Mouse (Mus musculus) cerebellum, postnatal 36 days (tissue): ENCODE data around the gene Dpysl5.

Experiments
- DNase-seq, 2 experiments: peaks; one replicate each; pipeline ENCODE4 v3.0.0; 2021 to 2022; ENCODE audit warnings: mixed read lengths in 2 of 2

Gene Dpysl5

DNA sequence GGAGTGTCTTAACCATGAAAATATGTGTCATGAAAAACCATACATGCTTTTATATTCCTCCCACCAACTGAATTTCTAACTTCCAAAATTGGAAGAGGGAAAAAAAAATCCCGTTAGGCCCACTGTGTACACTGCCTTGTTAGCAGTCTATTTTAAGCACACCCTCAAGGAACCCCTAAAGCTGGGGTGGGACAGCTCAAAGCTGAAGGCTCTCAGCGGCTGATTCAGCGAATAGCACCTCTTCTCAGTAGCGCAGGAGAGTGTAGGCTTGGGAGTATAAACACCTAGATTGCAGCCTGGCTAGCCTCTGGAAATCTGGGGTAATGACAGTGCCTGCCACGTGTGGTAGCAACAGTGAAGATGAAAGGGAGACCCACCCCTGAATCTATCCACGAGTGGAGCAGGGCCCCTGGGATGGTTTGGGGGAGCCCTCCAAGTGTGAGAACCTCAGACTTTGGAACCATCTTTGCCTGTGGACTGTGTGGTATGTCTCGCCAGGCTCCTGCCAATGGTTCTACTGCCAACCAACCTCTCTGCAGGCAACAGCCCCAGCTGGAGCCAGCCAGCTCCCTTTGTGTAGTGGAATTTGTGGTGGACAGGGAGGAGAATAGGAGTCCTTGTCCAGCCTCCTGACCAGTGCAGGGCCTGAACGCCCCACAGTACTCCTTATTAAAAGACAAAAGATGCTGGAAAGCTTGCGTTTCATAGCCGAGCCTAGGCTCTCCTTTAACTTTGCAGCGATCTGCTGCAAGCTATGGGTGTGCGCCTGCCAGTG, 54.4 kb downstream of the Dpysl5 start:
- DNase-seq = no peak

DNA sequence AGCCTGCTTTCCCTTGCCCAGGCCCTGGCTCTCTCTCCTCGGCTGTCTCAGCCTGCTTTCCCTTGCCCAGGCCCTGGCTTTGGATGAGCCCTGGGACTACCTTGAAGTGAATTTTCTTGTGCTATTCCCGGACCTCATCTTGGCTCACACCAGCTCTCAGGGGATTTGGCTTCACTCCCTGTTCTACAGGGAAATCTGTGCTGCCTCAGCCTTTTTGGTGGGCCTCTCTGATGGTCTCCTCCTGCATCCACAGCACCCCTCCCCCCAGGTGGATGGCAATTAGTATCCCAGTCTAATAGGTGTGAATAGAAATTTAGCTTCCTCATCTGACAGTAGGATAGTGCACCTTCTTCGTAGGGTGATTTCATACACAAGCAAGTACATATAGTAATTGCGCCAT, 56.7 kb downstream of the Dpysl5 start:
- DNase-seq = no peak

DNA sequence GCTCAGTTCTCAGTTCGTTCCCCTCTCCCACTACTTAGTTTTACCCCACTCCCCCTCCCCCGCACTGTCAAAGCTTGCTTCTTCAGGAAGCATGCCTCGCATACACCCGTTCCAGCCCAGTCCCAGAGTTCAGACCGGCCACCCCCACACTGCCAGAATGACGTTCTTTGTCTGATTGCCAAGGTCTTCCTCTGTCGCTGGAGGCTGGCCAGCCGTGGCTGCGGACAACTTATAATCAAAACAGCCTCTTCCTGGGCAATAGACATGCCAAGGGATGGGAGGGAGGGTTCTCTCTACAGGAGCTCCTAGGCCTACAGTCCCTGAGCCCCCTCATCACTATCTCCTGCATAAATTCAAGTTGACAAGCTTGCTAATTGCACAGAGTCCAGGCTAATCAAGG, 57.2 kb downstream of the Dpysl5 start:
- DNase-seq = peak; percentile 25 to 33

DNA sequence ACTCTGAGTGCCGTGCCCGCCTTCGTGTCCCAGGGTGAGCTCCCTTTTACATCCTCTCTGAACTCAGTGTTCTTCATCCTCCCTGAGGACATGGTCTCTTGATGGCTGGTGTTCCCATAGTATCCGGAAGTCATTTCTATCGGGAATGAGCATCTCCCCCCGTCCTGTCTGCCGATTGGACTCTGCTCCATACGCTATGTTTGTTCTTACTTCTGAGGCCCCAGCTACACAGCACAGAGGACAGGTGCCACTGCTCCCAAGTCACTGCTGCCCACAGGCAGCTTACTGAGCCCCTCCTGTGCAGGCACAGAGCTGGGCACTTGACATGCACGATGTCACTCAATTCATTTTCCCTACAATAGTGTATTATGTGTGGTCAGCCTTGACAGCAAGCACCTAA, 57.7 kb downstream of the Dpysl5 start:
- no peak for DNase-seq

DNA sequence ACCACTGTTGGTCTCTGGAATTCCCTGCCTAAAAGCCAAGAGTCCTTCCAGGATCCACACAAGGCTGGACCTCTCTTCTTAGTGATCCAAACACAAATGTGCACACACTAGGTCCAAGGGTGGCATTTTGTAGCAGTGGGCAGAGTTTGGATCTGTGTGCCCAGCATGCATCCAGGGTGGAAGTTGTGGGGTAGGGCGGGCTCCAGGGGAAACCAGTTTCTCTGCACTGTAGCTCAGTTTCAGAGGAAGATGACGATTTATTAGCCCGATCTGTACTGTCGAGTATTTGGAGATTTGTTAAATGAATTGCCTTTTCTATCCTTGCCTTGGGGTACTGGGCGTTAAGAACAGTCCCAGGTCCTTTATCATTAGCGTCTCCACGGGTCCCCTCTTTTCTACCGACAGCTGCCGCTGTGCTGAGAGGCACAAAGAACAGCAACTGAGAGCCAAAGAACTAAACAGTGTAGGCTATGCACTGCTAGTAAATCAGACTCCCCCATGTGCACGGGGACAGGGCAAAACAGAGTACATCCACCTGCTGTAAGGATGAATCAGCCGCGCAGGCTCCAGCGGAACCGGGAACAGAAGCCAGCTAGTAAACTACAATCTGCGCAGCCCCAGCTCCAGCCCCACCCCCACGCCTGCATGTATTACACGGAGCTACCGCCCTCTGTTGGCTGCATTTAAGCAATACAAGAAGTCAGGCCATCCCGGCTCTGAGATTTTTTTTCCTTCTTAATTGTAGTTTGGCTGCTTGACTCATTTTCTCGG, 63.4 kb downstream of the Dpysl5 start:
- peak; percentile 95 to 96 for DNase-seq

DNA sequence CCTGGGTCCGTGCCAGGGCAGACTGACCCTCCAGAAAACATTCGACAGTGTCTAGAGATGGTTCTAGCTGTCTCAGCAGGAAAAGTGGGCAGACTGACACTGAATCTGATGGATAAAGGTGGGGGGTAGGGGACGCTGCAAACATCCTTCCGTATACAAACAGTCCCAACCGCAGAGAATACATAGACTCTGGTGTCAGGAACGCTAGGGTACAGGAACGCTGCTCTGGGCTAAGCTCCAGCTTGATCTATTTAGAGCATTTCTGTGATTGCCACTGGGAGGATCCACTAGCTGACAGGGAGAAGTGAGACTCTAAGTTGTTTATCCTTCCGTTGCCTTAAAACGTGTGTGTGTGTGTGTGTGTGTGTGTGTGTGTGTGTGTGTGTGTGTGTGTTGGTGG, 69.3 kb downstream of the Dpysl5 start:
- DNase-seq = no peak

DNA sequence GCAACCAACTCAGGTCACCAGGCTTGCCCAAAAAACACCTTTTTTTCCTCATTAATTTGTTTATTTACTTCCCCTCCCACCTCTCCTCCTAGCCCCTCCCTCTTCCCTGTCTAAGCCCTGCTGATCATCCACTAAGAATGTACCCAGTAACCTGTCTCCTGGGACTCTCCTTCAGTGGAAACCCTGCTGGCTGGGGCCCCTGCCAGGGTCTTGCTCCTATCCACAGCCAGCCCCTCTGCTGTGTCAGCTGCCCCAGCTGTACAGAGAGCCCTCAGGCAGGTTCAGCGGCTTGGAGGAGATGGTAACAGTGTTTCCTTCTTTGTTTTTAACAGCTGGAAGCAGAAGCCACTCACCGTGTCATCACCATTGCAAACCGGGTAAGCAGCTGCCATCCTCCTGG, 69.8 kb downstream of the Dpysl5 start:
- DNase-seq = no peak

DNA sequence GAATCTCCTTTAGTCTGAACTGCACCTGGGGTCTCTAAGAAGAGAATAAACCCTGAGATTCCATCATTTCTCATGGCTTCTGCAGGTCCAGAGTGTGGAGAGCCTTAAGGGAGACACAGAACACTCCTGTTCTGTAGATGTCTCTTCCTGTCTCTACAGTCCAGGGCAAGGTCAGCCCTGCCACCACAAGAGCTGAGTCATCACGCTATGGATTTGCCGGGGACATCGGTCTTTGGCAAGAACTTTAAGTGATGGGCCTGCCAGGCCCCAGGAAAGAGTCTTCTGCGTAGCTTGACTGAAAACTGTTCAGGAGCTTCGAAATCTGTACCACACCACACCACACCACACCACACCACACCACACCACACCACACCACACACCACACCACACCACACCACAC, 76.0 kb downstream of the Dpysl5 start:
- no peak for DNase-seq

DNA sequence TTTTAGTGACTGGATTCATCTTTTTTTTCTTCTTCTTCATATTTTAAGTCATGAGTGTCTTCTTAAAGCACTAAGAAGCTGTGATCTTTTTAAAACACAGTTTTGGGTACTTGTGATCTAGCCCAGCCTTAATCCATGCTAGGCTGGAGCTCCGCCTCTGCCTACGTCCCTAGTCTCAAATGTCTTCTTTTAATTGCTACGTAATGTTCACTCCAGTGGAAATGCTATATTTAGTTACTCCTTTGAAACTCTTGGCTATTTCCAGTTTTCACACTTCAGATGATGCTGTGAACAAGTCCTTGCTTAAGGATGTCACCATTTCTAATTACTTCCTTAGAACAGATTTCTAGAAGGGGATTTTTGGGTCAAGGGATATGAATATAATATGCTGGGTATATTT, 78.7 kb downstream of the Dpysl5 start:
- no peak for DNase-seq

DNA sequence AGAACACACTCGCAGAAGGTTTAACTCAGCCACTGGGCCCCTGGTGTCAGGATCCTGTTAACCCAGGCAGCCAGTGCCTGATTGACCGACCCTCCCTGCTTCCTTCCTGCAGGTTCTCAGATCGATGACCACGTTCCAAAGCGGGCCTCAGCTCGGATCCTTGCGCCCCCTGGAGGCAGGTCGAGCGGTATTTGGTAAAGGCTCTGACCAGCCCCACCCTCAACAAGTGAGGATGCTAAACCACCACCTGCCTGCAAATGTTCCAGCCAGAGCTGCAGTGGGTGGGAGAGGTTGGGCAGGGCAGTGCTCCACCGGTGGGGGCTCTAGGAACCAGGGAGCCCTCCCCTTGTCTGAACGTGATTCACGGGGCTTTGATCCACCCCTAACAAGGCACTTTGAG, 84.8 kb downstream of the Dpysl5 start:
- peak; percentile 85 to 86 for DNase-seq

DNA sequence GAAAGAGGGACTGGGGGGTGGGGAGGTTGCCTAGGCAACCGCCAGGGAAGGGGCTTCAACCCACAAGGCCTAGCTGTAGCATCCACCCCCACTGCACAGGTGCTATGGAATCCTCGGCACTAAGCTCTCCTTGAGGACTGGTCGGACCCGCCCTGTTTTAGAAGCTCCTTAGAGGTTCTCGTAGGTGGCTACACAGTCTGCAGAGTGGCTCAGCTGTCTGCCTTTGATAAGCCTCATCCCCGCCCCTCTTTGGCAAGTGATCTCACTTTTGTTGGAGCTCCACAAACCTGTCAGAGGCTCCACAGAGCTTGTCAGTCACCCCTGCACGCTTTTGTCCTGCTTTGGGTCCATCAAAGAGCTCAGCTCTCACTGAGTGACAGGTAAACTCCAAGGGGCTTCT, 86.1 kb downstream of the Dpysl5 start:
- DNase-seq = no peak

DNA sequence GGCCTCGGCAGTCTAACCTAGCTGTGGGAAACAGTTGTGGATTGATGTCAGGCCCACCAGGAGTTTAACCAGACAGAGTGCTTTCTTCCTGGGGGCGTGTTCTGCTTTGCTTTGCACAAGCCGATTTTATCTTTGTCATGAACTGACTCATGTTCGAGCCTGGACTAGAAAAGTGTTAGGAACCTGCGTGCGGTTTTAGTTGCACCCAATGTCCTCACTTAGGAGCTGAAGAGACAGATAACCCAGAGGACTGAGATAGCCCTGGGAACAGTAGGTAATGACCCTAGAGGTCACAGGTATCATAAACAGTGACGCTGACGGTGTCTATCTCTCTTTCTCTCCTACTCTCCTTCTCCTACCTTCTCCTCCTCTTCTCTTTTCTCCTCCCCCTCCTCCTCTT, 86.6 kb downstream of the Dpysl5 start:
- DNase-seq = no peak

DNA sequence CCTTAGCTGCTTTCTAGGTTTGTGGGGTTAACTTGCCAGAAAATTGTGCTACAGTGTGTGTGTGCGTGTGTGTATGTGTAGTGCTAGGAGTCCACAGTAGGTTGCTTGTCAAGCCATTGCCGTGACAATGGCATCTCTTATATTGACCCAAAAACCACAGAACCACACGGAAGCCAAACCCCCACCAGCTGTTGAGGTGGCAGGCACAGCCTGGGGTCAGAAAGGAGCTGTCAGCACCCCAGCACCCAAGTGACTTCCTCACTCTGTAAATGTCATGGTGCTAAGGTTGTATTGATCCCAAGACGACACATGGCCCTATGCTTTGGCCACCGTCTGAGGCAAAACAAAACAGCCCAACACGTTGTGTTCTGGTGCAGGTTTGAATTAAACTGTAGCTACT, 87.6 kb downstream of the Dpysl5 start:
- no peak for DNase-seq

DNA sequence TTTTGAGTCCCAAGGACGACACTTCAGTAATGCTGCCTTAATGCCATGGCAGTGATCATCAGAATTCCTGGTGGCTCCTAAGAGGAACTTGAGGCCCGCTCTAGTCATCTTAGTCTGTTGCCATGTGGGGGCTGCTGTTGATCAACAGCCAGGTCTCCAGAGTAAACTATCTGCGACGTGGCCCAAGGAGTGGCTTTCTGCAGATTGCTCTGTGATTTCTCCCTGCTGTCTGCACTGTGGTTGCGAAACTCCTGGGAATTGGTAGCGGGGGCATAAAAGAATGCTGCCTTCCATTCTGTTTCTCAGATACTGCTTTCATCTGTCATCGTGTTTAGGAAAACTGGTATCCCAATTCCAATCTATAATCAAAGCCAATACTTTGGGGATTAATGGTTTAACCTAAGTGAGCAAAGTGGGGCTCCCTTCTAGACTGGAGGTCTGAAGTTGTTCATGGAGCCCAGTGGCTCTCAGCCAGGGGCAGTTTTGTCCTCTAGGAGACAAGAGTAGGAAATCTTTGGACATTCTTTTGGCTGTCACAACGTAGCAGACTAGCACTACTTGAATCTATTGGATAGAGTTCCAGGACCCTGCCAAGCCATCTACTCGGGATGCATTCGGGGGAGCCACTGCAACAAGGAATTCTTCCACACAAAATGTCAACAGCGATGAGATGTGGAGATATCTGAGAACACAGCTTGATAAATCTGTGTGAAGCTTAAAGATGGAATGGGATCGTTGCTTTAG, 91.5 kb downstream of the Dpysl5 start:
- no peak for DNase-seq

DNA sequence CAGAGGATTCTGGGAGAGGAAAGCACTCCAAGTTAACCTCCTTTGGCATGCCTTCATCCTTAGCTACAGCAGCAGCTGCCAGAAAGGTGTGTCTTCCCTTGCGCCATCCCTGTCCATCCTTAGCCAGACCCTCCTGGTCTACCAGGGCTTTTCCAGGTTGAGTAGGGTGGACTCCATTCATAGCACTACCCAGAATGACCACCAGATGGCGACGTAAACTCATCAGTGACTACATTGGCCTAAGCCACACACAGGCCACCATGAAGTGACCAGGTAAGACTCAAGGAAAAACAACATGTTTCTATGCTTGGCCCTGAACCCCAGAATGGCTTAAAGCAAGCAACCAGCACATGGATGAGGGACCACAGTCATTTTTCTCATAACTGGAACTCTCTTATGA, 94.7 kb downstream of the Dpysl5 start:
- peak; percentile 93 to 99 for DNase-seq

DNA sequence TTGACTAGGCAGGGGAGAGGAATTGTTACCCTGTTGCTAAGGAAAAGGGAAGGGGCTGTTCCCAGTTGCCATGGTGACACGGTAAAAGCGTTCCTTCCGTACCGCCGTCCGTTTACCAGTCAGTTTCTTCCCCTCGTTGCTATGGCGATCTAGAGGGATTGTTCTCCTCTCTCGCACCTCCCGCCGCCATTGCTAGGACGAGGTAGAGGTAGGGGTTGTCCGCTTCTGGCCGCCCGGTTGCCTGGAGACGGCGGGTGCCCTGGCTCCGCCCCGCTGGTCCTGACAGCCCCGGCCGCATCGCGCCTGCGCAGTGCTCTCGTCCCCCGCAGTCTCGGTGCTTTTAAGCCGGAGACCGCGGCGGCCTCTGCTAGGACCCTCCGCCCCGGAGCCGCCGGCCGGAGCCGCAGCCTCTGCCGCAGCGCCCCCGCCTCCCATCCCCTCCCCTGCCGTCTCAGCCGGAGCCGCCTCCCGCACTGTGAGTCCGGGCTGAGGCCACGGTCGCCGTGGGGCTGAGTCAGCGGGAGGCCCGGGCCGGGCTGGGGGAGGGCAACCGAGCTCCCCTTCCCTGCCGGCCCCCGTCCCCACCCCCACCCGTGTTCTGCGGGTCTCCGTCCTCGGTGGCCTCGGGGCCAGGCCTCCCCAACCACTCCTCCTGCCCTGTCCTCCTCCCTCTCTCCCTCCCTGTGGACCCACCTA, 103.2 kb downstream of the Dpysl5 start, which contains the start of gene Mapre3:
Gene Mapre3 (plus strand): TSS at position 218 of the 696 bp plus-strand sequence.
- DNase-seq = peak; percentile 93 to 94

DNA sequence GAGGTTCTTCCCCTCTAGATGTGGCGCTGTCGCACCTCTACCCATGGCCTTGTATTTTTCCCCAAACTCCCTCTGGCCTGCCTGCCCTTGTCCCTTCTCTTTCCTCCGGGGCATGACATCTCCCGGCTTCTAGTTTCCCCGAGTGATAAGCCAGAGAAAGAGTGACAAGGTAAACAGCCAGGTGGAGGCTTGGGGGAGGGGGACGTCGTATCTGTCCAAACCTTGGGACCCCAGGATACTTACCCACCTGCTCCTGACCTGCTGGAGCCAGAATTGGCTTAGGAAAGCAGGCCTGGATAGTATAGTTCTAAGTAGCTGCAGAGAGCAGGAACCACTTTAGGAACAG, 103.7 kb downstream of the Dpysl5 start:
- no peak for DNase-seq

DNA sequence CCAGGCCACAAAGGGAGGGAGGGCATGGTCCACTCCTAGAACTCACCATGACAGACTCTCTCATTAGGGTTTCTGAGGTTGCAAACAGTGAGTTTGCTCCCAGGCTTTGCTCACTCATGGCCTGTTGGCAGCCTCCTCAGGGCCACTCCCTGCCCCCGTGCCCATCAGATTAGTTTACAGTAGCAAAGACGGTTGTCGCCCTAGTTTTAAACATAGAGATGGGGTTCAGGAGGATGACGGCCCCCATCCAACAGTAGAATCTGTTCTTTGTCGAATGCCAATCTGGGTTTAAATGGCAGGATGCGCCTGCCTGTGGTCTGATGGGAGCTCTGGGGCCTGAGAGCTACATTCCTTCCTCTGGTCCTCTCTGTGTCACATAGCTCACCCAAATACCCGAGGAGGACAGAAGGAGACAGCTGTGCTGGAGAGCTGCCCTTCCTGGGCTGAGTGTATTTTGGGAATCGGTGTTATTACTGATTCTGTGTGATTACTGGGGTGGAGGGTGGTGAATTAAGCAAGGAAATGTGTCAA, 105.0 kb downstream of the Dpysl5 start:
- no peak for DNase-seq

DNA sequence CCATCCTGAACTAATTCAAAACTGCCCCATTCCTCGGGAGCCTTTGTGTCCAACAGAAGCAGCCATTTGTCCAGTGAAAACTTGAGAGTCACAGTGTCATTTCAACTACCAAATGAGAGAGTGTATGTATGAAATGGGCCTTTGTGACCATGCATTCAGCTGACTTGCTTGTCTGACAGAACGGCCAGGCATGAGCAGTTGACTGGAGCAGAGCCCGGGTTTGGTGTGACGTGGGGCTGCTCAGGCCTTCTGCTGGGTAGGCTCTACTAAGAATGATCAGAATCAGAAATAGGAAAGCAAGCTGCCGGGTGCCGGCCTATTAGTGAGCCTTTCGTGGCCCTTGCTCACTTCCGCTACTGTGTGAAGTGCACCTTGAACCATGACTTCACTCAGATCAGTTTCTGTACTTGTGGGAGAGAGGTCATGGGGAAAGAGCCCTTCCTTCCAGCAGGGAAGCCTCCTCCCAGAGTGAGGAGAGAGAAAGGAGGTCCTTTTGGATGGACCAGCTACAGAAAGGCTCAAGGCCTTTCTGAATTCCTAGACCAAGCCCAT, 107.5 kb downstream of the Dpysl5 start:
- no peak for DNase-seq

DNA sequence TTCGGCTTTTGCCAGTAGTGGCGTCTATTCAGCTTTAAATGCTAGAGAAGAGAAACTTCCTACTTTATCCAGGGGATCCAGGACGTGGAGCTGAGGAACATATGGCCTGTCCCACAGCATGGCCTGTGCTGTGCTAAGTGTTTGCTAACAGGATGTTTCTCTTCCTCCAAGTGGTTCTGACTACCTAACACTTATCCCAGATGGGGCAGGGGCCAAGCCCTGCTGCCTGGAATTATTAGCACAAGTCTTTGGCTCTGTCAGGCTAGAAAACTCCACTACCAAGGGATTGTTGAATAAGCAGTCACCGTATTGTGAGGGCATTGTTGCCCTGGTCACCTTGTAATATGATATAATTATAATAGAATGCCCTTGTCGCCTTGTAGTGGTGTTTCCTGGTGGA, 111.3 kb downstream of the Dpysl5 start:
- DNase-seq = no peak

DNA sequence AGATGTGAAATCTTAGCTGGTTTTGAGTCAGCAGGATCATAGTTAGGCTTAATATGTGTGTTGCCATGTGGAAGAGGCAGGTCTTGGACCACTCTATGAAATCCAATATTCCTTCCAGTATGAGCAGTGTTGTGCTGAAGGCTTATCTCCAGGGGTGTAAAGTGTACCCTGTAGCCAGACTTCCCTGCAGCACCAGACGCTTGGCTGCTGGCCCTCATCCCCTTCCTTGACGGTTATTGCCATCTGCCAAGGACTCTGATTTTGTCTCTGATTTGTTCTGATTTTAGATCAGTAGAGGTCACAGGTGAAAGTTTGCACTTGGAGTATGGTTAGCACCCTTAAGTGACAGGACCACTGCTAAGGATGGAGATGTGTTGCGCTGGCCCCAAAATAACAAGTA, 111.7 kb downstream of the Dpysl5 start:
- no peak for DNase-seq
